Mouse (Mus musculus): ENCODE results near the gene Gm28047.

GRCm38 (mm10) chr15:102651107-102651506 is 26.2 kb upstream of the Gm28047 start:
- TF ChIP-seq CTCF (IDR thresholded peaks at IDR 0.05; ENCODE audit: control insufficient read depth, insufficient read depth, insufficient replicate concordance, low read depth, low read length) (no peak), POLR2A (IDR thresholded peaks at IDR 0.05; ENCODE audit: control insufficient read depth, low read depth, low read length) (no peak)

Measured in testis, adult 2 months (tissue).